Mouse (Mus musculus) liver, adult 2 months (tissue): ENCODE measurements around the gene Hmgn2. TPM values are rescaled to one million over a fixed set of nuclear protein-coding genes. Genes with fewer than 3 reads are reported as not detected.
A peak's percentile ranks its signal among the peaks of the same experiment; 100 is the strongest.
"Not testable (repeated sequence)": the region's sequence is repeated elsewhere in the genome, so short reads cannot be mapped to it uniquely, and the experiment has no call there.

ENCODE experiments used
- DNase-seq: peaks from one replicate; pipeline ENCODE4 v3.0.0-alpha.2; 2011; ENCODE audit warnings: low read depth, low spot score; ENCODE audit errors: extremely low read depth
- H3K27ac ChIP-seq: fragments of 200-500 bp; replicated peaks from 2 replicates; pipeline ENCODE4 v1.5.1; 2012; ENCODE audit warnings: low read depth, mild to moderate bottlenecking, control low read depth, inconsistent platforms, low read length; ENCODE audit not compliant: insufficient read depth
- H3K27me3 ChIP-seq: fragments of 200-500 bp; 2 replicates; pipeline ENCODE4 v1.6.1; 2012; ENCODE audit warnings: mild to moderate bottlenecking, moderate library complexity, low read length, inconsistent platforms; ENCODE audit not compliant: control insufficient read depth, insufficient read depth
- H3K36me3 ChIP-seq: fragments of 200-500 bp; 2 replicates; pipeline ENCODE4 v1.6.1; 2012; ENCODE audit warnings: low read length, inconsistent platforms; ENCODE audit not compliant: control insufficient read depth, insufficient read depth
- H3K4me1 ChIP-seq: fragments of 200-500 bp; 2 replicates; pipeline ENCODE4 v1.6.1; 2011; ENCODE audit warnings: low read length; ENCODE audit not compliant: control insufficient read depth, insufficient read depth
- H3K4me3 ChIP-seq: fragments of 200-500 bp; 2 replicates; pipeline ENCODE4 v1.5.1; 2011; ENCODE audit warnings: low read depth, mild to moderate bottlenecking, control low read depth, low read length, moderate library complexity; ENCODE audit not compliant: insufficient read depth
- H3K79me2 ChIP-seq: fragments of 200-500 bp; 2 replicates; pipeline ENCODE4 v1.6.1; 2012; ENCODE audit warnings: inconsistent platforms, mild to moderate bottlenecking, low read length, moderate library complexity; ENCODE audit not compliant: control insufficient read depth, insufficient read depth
- H3K9ac ChIP-seq: fragments of 200-500 bp; 2 replicates; pipeline ENCODE4 v1.6.1; 2012; ENCODE audit warnings: low read depth, mild to moderate bottlenecking, control low read depth, inconsistent platforms, low read length
- CTCF ChIP-seq: fragments of 200-500 bp; IDR thresholded peaks from 2 replicates; pipeline ENCODE4 v1.5.1; 2011; ENCODE audit warnings: low read depth, low read length, control low read depth
- POLR2A ChIP-seq: fragments of 200-500 bp; IDR thresholded peaks from 2 replicates; pipeline ENCODE4 v1.6.1; 2011; ENCODE audit warnings: low read length, control low read depth; ENCODE audit not compliant: insufficient read depth; ENCODE audit errors: extremely low read depth
- WGBS: fragments of 180-500 bp; shearing (Covaris S2); methylation state at CpG from one replicate; pipeline ENCODE4 v1.1.7; 2018; 5-methylcytosine and 5-hydroxymethylcytosine counted together
- polyA plus RNA-seq: library from polyadenylated mRNA; depleted of rRNA; stranded (reverse); fragments of >200 nt; gene quantifications from 2 replicates; pipeline ENCODE4 v1.2.3, GENCODE M21; 2012; rRNA removed
- total RNA-seq: library from RNA; depleted of rRNA; stranded (reverse); fragments of >200 nt; gene quantifications from 2 replicates; pipeline ENCODE4 v1.2.3, GENCODE M21; 2014; rRNA removed

Gene Hmgn2
- total and polyA plus RNA-seq, 2 experiments = 3.1 to 35.2 TPM

DNA sequence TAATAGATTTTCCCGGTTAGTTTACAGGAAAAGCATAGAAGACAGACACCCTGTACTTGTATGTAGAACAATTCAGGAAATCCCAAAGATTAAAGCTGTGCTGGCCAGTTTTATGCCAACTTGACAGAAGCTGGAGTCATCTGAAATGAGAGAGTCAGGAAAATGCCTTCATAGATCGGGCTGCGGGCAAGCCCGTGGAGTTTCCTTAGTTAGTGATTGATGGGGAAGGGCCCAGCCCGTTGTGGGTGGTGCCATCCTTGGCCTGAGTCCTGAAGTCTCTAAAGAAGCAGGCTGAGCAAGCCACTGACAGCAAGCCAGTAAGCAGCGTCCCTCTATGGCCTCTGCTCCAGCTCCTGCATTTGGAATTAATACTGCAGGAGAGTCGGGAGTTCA lies 39.2 kb downstream of the Hmgn2 start:
- no peaks in the 10 kb centered on the region for H3K79me2 ChIP-seq
- H3K4me3 ChIP-seq = no peak overlapping the region
- no peaks in the 10 kb centered on the region for H3K27me3 ChIP-seq
- 44% methylated on average over 7 of the region's 7 CpGs for WGBS
- no peaks in the 10 kb centered on the region; the same call in 1 of the 2 replicates for H3K4me1 ChIP-seq
- peak overlapping the region; percentile 86 for H3K27ac ChIP-seq
- DNase-seq = peak; percentile 5
- H3K9ac ChIP-seq = 0 out of 2 replicates have a peak overlapping the region, but pooled peaks have one; percentile 27
- no peak for TF ChIP-seq CTCF
- no peak for TF ChIP-seq POLR2A
- no peaks in the 10 kb centered on the region for H3K36me3 ChIP-seq

DNA sequence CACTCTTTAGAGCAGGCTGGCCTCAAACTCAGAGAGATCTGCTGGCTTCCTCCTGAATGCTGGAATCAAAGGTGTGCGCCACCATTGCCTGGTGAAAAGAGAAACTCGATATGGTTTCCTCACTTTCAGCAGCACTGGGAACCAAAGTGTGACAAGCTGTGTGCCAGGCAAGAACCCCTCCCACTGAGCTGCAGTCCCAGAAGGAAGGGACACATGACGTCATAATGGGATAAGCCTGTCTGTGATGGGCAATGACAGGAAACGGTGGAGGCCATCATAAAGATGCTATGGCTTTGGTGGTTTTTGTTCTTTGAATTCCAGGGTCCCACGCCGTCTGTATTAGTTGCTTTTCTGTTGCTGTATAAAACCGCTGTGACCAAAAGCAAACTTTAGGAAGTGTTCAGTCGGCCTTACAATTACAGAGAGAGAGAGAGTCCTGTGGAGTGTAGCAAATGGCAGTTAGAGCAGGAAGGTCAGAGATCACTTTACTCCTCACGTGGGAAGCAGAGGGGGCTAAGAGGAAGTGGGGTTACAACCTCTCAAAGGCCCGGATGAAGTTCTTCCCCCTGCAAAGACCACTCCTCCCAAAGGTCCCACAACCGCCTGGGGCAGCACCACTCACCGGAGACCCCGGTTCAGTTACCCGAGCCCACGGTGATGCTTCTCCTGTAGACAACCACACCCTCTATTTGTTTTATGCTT lies 39.7 kb downstream of the Hmgn2 start:
- WGBS = 57% methylated on average over 15 of the region's 15 CpGs
- peak overlapping the region; percentile 27; the same call in 1 of the 2 replicates for H3K9ac ChIP-seq
- H3K27me3 ChIP-seq = no peaks in the 10 kb centered on the region
- no peak overlapping the region for H3K4me3 ChIP-seq
- no peak for TF ChIP-seq POLR2A
- no peak for TF ChIP-seq CTCF
- H3K4me1 ChIP-seq = no peaks in the 10 kb centered on the region; the same call in 1 of the 2 replicates
- H3K27ac ChIP-seq = peak overlapping the region; percentile 86
- H3K36me3 ChIP-seq = no peaks in the 10 kb centered on the region
- H3K79me2 ChIP-seq = no peaks in the 10 kb centered on the region
- DNase-seq = peak; percentile 8

DNA sequence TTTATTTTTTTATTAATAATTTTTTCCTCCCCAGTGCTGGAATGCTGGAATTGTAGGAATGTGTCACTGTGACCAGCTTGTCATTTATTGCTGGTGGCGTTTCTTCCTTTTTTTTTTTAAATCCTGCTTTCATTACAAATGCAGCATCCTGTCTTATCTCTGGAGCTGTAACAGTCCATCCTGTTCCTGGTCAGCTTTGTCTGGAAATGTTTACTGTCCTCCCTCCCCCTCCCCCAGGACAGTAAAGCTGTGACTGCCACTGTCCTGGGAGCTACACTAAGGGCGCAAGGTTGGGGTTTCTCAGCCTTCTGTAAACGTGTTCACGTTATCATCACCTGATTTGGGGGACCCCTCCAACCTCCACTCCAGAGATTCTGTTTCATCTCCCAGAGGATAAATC lies 43.2 kb downstream of the Hmgn2 start:
- Histone ChIP-seq H3K4me1 (no peaks in the 10 kb centered on the region), H3K9ac (no peak overlapping the region), H3K79me2 (no peaks in the 10 kb centered on the region), H3K27ac (no peak overlapping the region), H3K27me3 (no peaks in the 10 kb centered on the region), H3K4me3 (no peak overlapping the region), H3K36me3 (no peaks in the 10 kb centered on the region)
- WGBS = 42% methylated on average over 4 of the region's 4 CpGs
- no peak for DNase-seq
- no peak for TF ChIP-seq POLR2A
- no peak for TF ChIP-seq CTCF

DNA sequence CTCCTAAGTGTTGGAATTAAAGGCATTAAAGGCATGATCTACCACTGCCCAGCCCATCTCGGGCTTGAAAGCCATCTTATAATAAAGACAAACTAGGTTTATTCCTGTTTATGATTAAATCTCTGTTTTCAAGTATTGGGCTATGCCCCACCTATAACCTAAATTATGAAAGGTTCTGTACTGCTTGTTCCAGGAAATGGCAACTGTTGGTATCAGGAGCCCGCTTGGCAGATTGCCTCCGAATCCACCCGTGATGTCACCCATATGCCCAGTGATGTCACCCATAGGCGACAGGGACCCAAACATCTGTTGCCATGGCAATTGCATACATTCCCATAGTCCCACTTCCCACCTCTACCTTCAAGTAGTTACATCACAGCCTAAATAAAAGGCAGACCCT lies 44.7 kb downstream of the Hmgn2 start:
- no peak overlapping the region for H3K27ac ChIP-seq
- WGBS = 92% methylated on average over 5 of the region's 5 CpGs
- H3K27me3 ChIP-seq = no peaks in the 10 kb centered on the region
- no peak for DNase-seq
- no peak overlapping the region for H3K9ac ChIP-seq
- H3K4me1 ChIP-seq = no peaks in the 10 kb centered on the region
- no peaks in the 10 kb centered on the region for H3K79me2 ChIP-seq
- no peaks in the 10 kb centered on the region for H3K36me3 ChIP-seq
- TF ChIP-seq POLR2A (no peak), CTCF (no peak)
- no peak overlapping the region for H3K4me3 ChIP-seq

DNA sequence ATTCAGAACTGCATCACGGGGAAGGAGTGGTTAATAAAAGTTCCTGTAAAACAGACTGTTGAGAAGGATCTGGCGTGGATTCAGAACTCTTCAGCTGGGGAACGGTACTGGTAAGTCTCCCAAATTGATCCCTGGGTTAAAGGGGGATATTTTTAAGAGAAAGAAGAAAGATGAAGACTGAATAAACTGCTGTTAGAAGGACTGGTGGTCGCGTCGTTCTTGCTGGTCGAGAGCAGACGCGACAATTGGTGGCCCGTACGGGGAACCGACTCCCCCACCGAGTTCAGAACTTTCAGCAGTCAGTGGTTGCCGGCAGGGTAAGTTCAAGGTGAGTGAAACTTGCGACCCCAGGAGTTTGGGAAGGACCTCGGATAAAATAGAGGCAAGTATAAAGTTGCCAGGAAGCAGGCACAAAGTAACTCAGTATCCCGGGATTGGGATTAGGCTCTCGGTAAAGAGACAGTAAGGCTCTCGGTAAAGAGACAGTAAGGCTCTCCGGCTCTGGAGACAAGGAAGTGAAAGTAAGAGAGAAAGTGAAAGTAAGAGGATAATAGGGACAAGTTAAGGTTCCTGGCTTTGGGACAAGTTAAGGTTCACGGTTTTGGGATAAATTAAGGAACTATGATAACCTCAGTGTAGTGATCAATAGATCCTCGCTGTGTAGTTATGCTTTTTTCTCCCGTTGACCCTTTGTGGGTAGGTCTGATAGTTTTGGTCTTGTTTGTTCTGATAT lies 50.2 kb downstream of the Hmgn2 start:
- DNase-seq, H3K27me3 ChIP-seq: not testable (repeated sequence)
- 87% methylated on average over 23 of the region's 23 CpGs for WGBS

More for the DNA sequence above, 50.2 kb downstream of the Hmgn2 start:
- H3K27ac ChIP-seq, H3K36me3 ChIP-seq, H3K4me1 ChIP-seq, H3K4me3 ChIP-seq, H3K79me2 ChIP-seq, H3K9ac ChIP-seq: not testable (repeated sequence)

Other genes starting within 250 kb of the Hmgn2 start
- gene Arid1a, start 211.9 kb downstream of the Hmgn2 start, total RNA-seq = 5.9 and 8.5 TPM in 2 replicates
- 21.9 and 25.2 TPM in 2 replicates for gene Arid1a, start 211.9 kb downstream of the Hmgn2 start, polyA plus RNA-seq
- gene Rps6ka1, start 80.9 kb downstream of the Hmgn2 start, total RNA-seq = 4.1 and 5.1 TPM in 2 replicates
- 8.6 and 16.9 TPM in 2 replicates for gene Rps6ka1, start 80.9 kb downstream of the Hmgn2 start, polyA plus RNA-seq
- 14.0 and 15.6 TPM in 2 replicates for gene Dhdds, start 32.3 kb upstream of the Hmgn2 start, total RNA-seq
- gene Dhdds, start 32.3 kb upstream of the Hmgn2 start, polyA plus RNA-seq = 19.2 and 21.3 TPM in 2 replicates
- not detected in 2 replicates for gene Lin28a, start 50.2 kb upstream of the Hmgn2 start, total RNA-seq
- not detected in 2 replicates for gene Lin28a, start 50.2 kb upstream of the Hmgn2 start, polyA plus RNA-seq
- not detected in 2 replicates for gene Zfp683, start 85.2 kb upstream of the Hmgn2 start, total RNA-seq
- 0.55 and 1.0 TPM in 2 replicates for gene Zfp683, start 85.2 kb upstream of the Hmgn2 start, polyA plus RNA-seq
- gene Crybg2, start 92.2 kb upstream of the Hmgn2 start, total RNA-seq = 0.94 and 1.4 TPM in 2 replicates
- 0.42 and 1.6 TPM in 2 replicates for gene Crybg2, start 92.2 kb upstream of the Hmgn2 start, polyA plus RNA-seq
- 20.0 and 26.8 TPM in 2 replicates for gene Cd52, start 126.4 kb upstream of the Hmgn2 start, total RNA-seq
- gene Cd52, start 126.4 kb upstream of the Hmgn2 start, polyA plus RNA-seq = 7.6 and 10.4 TPM in 2 replicates
- 0.09 and 0.34 TPM in 2 replicates for gene Ubxn11, start 133.9 kb upstream of the Hmgn2 start, total RNA-seq
- 0.66 and 1.2 TPM in 2 replicates for gene Ubxn11, start 133.9 kb upstream of the Hmgn2 start, polyA plus RNA-seq
- gene Sh3bgrl3, start 160.1 kb upstream of the Hmgn2 start, total RNA-seq = 6.0 and 10.3 TPM in 2 replicates
- gene Sh3bgrl3, start 160.1 kb upstream of the Hmgn2 start, polyA plus RNA-seq = 36.6 and 45.0 TPM in 2 replicates
- 99.8 and 108 TPM in 2 replicates for gene Cep85, start 218.5 kb upstream of the Hmgn2 start, total RNA-seq
- 50.5 and 61.5 TPM in 2 replicates for gene Cep85, start 218.5 kb upstream of the Hmgn2 start, polyA plus RNA-seq
- not detected in 2 replicates for gene Gm7534, start 234.4 kb upstream of the Hmgn2 start, total RNA-seq
- not detected in 2 replicates for gene Gm7534, start 234.4 kb upstream of the Hmgn2 start, polyA plus RNA-seq